Mouse (Mus musculus) embryo, embryonic 9.5 days (tissue): ENCODE results near the gene Bak1.

ENCODE experiments used
- DNase-seq: peaks from one replicate; pipeline ENCODE4 v3.0.0-alpha.2; 2017; ENCODE audit errors: extremely low spot score

Gene Bak1

DNA sequence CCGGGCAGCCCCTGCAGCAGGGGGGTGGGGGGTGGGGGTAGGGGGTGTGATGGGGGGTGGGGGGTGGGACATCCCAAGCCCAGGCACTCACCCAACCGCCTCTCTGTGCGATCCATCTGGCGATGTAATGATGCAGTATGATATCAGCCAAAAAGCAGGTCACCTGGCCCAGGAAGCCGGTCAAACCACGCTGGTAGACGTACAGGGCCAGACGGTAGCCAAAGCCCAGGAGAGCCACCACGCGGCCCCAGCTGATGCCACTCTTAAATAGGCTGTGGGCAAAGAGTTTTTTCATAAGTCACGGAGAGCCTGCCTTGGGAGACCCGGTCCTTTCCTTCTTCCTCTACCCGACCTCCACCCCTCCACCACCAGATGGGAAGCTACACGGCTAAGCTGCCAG lies 7.7 kb downstream of the Bak1 start:
- no peak for DNase-seq

DNA sequence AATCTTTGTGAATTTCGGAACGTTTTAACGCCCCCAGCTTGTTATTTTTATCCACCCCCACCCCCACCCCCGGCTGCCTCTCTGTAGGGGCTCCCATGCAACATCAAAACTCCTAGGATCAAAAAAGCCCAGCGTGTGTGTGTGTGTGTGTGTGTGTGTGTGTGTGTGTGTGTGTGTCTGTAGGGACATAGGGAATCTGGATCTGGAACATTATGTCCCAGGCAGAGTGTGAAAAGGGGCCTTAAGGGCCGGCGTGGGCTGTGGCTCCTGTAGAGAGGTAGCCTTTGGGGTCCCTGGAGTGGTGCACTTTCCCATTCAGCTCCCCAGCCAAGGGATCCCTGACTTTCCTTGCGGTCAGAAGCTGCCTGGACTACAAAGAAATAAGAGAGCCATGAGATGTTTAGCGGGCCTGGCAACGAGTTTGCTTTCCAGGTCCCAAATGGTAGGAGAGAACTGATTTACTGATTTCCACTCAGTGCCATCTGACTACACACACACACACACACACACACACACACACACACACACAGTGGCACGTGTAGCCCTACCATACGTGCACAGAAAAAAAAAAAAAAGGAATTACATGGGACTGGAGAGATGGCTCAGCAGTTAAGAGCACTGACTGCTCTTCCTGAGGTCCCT lies 10.1 kb downstream of the Bak1 start:
- no peak for DNase-seq

DNA sequence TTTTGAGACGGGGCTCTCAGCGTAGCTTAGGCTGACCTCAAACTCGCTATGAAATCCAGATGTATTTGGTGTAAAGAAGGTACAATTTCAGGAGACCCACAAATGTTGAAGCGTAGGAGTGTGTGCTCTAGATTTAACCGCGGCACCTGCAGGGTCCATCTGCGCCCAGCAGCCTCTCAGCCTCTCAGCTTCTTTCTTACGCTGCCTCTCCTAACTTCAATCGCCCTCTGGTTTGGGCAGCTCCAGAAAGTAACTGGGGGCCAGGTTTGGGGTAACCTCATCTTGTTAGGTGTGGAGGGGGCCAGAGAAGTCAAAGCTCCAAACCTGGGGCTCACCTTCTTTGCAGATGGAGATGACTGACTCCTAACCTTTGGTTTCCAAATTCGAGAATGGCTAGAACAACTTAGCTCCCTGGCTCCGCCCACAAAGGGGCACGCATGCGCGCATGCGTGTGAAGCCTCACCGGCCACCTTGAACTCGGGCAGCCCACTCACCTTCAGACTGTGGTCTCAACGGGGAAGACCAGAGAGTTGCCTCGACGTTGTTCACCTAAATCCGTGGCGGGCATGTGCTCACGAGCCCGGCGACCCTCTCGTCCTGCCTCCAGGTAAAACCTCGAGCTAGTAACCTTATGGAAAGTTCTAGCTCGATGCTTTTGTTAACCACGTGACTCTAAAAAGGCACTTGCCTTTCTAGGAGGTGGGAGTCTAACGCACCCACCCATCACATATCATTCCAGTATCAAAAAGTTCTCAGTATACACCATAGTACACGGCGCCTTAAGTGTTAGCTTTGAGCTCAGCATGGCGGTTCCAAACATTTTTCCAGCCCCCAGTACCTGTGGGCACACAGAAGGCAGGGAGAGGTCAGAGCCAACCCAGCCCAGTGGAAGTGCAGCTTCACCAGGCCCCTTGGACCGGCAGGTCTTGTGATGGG lies 11.0 kb downstream of the Bak1 start:
- DNase-seq = peak; percentile 90

DNA sequence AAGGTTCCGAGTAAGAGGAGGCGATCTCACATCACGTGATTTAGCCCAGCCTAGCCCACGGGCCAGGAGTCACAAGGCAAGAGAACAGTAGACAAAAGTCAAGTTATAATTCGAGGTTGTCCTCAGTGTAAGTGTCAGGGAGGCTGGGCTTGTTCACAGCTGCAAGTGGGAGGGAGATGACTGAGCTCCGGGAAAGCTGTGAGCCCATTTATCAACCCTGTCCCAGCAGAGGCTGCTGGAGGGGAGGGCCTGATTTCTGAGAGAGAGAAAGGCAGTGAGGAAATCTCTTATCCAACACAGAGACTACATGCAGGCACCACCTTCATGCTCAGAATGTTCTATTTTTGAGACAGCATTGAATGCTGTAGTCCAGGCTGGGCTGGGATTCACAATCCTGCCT lies 15.9 kb downstream of the Bak1 start:
- DNase-seq = no peak

DNA sequence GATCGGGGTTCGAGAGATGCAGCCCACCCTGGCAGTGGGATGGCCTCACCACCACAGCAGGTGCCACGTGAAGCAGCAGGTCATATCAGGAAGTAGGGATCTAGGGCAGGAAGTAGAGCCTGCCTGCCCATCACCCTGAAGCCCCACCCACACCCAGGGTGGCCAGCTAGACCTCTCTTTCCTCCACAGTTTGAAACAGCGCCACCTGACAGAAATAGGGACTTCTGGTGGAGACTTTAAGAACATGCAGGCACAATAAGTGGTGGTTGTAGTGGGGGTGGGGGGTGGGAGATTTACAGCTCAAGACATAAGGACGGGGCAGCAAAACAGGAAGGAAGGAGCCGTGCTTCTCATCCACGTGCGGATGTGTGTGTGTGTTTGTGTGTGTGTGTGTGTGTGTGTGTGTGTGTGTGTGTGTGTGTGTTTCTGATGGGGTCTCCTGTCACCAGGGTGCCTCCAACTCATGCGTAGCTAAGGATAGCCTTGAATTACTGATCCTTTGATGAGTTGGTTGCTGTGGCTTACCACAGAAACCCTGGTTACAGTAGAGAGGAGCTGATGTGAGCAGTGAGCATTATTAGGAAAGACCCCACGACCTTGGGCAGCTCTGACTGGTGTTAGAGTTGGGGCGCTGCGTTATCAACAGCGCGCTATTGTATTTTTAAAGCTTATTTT lies 16.7 kb downstream of the Bak1 start:
- no peak for DNase-seq

DNA sequence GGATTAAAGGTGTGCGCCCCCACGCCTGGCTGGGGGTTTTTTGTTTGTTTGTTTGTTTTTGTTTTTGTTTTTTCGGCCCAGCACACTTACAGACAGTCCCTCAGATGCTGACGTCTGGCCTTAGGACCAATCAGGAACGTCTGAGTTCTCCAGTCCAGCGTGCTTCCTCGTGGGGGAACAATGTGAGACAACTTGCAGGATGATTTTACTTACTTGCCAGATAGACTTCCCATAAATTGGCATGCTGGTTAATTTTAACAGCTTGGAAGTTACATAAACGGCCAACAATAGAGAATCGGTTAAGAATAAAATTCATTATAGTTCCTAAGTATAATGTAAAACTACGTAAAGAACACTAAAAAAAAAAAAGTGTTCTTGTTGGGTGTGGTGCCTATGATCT lies 17.6 kb downstream of the Bak1 start:
- DNase-seq = no peak

DNA sequence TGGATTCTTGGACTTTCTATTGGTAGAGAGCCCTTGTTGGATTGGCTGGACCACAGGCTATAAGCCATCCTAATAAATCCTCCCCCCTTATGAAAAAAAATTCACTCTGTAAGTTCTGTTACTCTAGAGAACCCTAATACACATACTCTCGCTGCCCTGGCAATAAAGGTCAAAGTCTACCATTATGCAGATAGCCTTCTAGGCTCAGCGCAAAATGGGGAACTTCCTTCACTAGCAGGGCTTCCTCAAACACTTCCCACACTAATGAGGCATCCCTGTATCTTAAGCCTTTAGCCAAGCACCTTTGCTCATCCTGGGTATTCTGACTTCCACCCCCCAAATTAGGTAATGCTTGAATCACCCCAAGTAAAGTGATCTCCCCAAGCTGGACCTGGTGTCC lies 20.5 kb downstream of the Bak1 start:
- DNase-seq = no peak

DNA sequence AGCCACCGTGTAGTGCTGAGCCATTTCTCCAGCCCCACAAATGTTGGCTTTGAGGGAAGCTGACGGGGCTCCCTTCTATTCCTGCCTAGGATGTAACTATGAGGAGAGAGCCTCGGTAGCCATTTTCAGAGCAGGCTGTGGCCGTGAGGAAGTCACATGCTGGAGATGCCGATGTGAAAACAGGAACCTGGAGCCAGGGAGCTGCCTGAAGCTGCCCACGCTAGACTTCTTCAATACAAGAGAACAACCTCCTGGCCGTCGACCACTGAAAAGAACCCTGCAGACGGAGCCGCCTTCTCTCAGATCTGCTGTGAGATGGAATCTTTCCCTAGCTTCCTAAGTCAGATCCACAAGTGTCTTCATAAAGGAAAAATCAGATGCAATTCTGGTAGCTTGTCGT lies 23.2 kb downstream of the Bak1 start:
- no peak for DNase-seq

DNA sequence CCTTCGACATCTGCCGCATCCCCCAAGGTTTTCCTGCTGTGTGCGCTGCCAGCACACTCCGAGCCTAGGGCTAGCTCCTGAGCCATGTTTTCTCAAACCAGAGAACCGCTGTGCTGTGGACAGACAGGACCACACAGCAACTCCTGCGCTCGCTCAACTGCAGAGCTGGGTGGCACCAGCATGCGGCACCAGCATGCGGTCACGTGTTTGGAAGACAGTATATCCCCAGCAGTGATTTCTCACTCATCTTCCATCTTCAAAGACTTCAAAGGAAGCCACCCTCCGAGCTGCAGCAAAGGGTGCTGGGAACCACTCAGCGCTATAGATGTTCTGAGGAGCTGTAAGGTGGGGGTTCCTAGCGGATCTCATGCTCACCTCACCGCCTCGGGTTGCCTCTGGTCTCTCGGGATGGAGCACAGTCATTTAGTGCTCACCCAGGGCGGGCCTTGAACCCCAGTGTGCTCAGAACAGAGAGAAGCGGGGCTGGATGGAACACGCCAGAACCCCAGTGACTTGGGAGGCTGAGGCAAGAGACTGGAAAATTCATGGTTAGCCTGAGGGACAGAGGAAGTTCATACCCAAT lies 23.8 kb downstream of the Bak1 start:
- no peak for DNase-seq

DNA sequence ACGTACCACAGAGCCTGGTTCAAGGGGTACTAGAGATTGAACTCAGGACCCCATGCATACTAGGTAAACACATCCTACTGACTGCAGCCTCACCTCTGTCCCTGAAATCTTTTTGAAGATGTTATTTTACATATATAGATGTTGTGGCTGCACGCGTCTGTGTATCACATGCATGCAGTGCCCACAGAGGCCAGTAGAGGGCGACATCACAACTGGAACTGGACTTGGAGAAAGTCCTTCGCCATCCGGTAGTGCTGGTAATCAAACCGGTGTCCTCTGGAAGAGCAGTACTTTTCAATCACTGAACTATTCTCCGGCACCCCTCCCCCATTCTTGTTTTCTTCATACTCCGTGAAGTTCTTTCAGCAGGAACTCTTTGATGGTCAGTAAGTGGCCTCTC lies 24.4 kb downstream of the Bak1 start:
- peak; percentile 59 for DNase-seq

DNA sequence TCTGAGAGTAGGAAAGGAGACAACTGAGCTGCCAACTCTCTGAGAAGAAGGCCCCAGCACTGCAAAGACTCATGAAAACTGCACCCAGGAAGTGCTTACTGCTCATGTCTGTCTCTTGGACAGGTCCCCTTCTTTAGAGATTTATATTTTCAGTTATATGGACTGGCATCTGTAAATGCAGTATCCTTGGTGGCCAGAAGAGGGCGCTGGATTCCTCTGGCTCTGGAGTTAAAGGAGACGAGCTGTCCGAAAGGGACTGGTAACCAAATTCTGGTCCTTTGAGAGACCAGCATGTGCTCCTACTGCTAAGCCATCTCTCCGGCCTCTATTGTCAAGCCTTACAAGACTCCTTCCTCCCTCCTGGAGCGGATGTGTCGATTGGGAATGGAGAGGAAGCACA lies 26.9 kb downstream of the Bak1 start:
- no peak for DNase-seq

DNA sequence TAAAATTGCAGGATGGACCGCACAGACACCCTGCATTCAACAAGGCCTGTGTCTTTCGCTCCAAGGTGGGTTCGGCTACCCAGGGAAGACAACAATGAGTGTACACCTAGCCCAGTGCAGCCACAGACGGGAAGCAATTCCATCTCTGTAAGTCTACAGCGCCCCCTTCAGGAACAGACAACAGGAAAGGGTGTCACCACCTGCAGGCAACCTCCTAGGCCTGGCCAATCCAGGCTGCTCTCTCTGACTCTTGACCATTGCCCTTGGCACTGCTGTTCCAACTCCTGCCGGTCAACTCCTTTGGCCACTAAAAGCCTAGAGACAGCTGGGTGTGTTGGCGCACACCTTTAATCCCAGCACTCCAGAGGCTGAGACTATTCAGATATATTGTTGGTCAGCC lies 27.7 kb downstream of the Bak1 start:
- DNase-seq = no peak

DNA sequence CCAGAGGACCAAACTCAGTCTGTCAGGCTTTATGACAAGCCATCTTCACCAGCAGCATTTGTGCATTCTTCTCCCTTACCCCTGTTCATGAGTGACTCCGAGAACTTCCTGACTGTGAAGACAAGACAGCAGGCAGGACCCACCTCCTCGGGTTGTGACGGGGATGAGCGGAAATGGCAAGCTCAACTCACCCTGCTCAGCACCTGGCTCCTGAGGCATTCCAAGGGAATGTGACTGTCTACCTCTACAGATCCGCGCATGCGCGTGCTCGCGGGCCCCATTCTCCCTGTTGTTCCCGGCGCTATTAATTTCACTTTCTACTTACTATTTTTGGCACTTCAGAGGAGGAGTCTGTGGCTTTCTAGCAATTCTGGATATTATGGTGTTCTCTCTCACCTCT lies 28.8 kb downstream of the Bak1 start:
- no peak for DNase-seq

DNA sequence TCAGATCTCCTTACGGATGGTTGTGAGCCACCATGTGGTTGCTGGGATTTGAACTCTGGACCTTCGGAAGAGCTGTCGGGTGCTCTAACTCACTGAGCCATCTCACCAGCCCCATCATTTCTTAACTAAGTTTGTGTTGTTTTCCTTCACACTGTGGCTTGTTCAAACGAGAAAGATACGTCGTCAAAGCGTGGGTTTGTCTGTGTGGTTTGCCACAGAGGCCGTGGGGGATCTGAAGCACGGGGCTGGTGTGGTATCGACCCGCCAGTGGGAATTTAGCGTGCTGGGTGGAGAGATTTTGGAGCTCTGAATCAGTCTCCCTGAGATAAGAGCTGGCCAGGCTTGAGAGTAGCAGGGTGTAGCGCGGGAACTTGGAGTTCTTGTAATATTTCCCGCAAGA lies 30.5 kb downstream of the Bak1 start:
- DNase-seq = no peak

DNA sequence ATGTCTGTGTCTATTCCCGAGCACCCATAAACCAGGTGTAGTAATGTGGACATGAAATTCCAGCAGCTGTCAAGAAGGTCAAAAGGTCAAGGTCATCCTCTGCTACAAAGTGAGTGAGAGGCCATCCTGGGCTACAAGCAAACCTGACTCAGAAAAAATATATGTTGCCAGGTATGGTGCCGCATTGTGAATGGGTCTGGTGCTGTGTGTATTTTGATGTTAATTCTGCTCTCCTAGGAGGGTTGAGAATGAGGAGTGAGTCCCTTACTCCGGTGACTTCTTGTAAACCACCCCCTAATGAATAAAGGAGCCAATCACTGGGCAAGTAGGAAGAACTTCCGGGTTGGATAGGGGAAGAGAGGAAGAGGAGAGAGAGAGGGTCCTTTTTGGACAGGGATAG lies 31.1 kb downstream of the Bak1 start:
- DNase-seq = no peak

DNA sequence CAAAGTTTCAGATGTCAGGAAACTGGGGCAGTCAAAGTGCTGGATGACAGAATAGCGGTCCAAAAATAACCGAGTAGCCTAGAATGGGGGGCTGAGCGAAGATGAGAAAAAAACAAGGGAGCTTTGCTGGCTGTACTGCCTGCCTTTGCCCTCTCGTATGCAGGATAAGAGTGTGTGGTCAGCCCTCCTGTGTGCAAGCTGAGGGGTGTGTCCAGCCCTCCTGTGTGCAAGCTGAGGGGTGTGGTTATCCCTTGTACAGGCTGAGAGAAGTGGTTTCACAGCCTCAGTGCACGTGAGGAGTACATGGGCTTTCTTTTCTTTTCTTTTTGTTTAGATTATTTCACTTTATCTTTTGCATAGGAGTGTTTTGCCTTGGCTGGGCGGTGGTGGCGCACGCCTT lies 33.2 kb downstream of the Bak1 start:
- DNase-seq = no peak

DNA sequence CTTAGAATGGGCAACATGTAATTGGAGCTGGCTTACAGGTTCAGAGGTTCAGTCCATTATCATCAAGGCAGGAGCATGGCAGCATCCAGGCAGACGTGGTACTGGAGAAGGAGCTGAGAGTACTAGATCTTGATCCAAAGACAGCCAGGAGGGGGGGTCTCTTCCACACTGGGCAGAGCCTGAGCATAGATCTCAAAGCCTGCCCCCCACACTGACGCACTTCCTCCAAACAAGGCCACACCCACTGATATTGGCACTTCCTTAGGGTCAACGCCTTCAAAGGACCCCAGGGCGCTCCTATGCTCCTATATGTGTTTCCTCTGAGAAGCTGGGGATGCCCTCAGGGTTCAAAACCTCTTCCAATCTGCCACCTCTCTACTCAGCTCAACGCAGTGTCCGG lies 33.8 kb downstream of the Bak1 start:
- DNase-seq = no peak

DNA sequence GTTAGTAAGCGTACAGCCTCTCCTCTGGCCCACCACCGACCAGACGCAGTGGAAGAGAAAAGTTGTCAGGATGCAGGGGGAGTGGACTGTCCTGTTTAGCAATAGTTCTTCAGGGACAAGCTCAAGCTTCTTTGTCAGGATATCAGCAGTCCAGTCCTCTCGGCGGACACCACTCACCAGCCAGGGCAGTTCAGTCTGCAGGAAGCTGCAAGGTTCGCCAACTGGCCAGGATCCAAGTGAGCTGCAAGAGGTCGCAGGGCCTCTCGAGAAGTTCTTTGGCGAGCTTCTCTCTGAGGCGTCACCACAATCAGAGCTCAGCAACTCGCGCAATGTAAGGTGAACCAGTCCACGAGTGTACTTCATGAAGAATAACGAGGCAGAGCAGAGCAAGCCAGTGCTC lies 34.4 kb downstream of the Bak1 start:
- no peak for DNase-seq

DNA sequence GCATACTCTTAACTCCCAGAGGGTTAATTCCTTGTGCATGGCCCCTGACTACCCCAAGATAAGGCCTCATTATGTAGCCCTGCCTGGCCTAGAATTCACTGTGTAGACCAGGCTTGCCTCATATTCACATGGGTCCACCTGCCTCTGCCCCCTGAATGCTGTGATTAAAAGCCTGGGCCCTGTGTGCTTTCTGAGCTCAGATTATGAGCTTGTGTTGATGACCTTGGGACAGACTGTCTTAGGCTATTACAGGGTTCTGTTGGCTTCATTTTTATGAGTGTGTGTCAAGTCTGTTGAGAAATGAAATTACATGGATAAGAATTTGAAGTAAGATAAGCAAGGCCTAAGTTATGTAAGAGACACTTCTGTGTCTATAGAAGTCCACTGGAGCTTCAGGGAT lies 38.3 kb downstream of the Bak1 start:
- DNase-seq = no peak

DNA sequence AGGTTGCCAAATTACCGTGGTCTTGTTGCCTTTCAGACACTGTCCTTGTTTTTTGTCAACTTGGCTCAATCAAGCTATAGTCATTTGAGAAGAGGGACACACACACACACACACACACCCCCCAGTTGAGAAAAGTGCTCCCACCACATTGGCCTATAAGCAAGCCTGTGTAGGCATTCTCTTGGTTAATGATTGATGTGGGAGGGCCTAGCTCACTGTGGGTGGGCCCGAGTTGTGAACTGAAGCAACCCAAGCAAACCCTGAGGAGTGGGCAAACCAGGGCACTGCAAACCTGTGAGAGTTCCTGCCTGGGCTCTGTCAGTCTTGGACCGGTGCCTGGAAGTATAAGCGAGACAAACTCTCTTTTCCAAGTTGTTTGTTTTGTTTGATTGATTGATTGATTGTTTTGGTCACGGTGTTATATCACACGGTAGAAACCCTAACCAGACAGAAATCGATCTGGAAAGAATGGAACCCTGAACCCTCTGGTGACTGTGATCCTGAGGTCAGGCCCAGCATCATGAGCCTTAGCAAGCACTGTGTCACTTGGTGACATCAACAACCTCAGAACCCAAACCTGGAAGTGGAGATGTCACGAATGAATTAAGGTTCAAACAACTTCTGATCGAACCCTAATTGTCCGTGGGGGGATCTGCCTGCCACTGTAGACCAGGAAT lies 43.2 kb downstream of the Bak1 start:
- no peak for DNase-seq

DNA sequence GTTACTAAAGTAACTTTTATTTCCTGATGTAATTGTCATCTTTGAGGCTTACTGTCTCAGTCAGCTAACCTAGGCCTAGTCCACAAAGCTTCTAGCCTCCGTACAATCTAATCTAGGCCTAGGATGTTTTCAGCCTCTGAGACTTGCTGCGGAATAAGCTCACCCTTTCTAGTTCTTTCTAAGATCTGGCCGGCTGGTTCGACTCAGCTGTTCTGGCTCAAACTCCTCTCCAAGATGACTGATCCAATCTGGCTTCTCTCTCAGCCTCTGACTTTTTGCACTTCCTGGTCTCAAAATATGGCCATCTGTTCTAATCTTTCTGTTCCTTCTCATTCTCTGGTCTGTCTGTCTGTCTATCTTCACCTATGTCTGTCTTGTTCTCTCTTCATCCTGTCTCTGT lies 45.4 kb downstream of the Bak1 start:
- DNase-seq = no peak

DNA sequence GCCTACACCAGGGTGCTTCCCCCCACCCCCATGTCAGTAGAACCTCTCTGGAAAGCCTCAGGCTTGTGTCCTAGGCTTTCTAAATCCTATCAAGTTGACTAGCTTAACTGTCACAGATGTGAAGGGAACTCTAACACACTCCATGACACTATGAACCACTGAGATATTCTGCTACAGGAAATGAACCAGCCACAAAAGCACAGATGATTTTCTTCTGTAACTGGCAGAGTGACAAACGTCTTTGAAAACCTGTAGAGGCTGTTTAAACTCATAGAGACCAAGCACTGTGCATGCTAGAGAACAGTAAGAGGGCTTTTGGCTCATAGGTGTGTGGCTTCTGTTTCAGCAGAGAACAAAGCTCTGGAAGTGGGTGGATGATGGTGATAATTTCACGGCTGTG lies 47.8 kb downstream of the Bak1 start:
- no peak for DNase-seq
